Mouse (Mus musculus) testis, adult 2 months (tissue): ENCODE results near the gene Plekha7. TPM values are rescaled to one million over a fixed set of nuclear protein-coding genes. Genes with fewer than 3 reads are reported as not detected.

Source experiments
- H3K27ac ChIP-seq: fragments of 200-500 bp; 2 replicates; pipeline ENCODE4 v1.5.1; 2012; ENCODE audit warnings: low read depth, low read length; ENCODE audit not compliant: control insufficient read depth, insufficient read depth
- H3K27me3 ChIP-seq: fragments of 200-500 bp; 2 replicates; pipeline ENCODE4 v1.6.1; 2012; ENCODE audit warnings: mild to moderate bottlenecking, low read length, moderate library complexity; ENCODE audit not compliant: control insufficient read depth, insufficient read depth
- H3K36me3 ChIP-seq: fragments of 200-500 bp; 2 replicates; pipeline ENCODE4 v1.6.1; 2012; ENCODE audit warnings: mild to moderate bottlenecking, low read length; ENCODE audit not compliant: control insufficient read depth, insufficient read depth
- H3K4me1 ChIP-seq: fragments of 200-500 bp; 2 replicates; pipeline ENCODE4 v1.6.1; 2012; ENCODE audit warnings: low read length; ENCODE audit not compliant: control insufficient read depth, insufficient read depth
- H3K4me3 ChIP-seq: fragments of 200-500 bp; 2 replicates; pipeline ENCODE4 v1.5.1; 2012; ENCODE audit warnings: low read depth, mild to moderate bottlenecking, low read length, moderate library complexity, mixed read lengths; ENCODE audit not compliant: control insufficient read depth
- CTCF ChIP-seq: fragments of 200-500 bp; IDR thresholded peaks from 2 replicates; pipeline ENCODE4 v1.5.1; 2012; ENCODE audit warnings: low read depth, mild to moderate bottlenecking, inconsistent platforms, low read length, moderate library complexity; ENCODE audit not compliant: control insufficient read depth, insufficient read depth, insufficient replicate concordance
- POLR2A ChIP-seq: fragments of 200-500 bp; IDR thresholded peaks from 2 replicates; pipeline ENCODE4 v1.6.1; 2012; ENCODE audit warnings: low read depth, mild to moderate bottlenecking, inconsistent platforms, low read length, moderate library complexity; ENCODE audit not compliant: control insufficient read depth
- polyA plus RNA-seq: library from polyadenylated mRNA; depleted of rRNA; stranded (reverse); fragments of >200 nt; gene quantifications from 2 replicates; pipeline ENCODE4 v1.2.3, GENCODE M21; 2012

The Plekha7 gene
- polyA plus RNA-seq, 1 experiment, result 6.0 TPM

DNA sequence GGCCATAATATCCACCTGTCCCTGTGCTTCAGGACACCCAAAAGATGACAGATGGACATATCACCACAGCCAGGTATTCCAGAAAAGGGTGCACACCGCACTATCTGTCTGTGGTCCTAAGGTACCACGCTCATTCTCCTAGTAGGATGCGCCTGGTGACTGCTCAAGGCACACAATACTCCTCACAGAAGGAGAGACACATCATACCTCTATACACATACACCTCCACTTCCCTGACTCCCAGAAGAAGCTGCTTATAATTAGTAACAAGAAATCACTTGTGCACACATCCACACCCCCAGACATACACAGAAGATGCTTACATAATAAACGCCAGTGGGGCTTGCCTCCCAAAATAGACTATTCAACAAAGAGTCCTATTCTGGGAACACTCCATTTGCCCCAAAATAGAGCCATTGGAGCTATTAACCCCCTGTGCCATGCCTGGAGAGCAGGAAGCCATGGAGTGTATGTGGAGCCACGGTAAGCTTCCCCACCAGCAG lies 126.7 kb downstream of the Plekha7 start:
- Histone ChIP-seq H3K27me3 (no peaks in the 10 kb centered on the region), H3K27ac (no peak overlapping the region), H3K4me3 (no peak overlapping the region), H3K36me3 (no peaks in the 10 kb centered on the region), H3K4me1 (no peaks in the 10 kb centered on the region)
- TF ChIP-seq POLR2A, result no peak

DNA sequence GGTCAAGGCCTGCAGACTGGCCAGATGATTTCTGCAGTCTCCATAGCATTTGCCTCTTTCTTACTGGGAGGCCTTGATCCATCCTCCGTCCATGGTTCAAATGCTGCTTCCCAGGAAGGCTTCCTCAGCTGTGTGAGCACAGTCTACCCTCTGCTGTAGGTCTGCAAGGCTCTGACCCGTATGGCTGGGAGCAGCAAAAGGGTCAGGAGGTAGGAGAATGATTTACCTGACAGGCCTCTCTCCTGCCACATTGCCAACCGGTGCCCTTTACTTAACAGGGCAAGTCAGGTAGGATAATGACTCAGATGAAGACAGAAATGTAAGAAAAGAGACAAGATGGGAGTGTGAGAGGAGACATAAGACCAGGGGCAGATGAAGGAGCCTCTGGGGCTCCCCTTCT lies 129.3 kb downstream of the Plekha7 start:
- no peaks in the 10 kb centered on the region for H3K4me1 ChIP-seq
- H3K27me3 ChIP-seq, result no peaks in the 10 kb centered on the region
- no peak overlapping the region for H3K27ac ChIP-seq
- TF ChIP-seq CTCF (no peak), POLR2A (no peak)
- no peaks in the 10 kb centered on the region for H3K36me3 ChIP-seq
- H3K4me3 ChIP-seq, result no peak overlapping the region

DNA sequence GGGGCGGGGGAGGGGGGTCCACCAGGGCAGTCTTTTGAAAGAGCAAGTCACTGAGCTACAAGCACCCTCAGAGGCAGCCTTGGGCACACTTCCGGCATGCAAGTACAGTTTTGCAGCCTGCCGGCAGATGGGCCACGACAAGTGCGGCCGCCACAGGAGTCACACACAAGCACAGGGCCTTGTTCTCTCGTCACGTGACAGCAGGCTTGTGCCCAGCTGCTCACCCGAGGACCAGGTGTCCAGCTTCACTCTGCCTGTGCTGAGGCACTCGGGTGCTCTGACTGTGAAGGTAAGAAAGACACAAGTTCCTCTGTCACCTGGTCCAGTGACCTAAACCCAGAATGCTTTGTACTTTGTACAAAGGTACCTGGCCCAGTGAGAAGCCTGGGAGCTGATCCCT lies 135.4 kb downstream of the Plekha7 start:
- Histone ChIP-seq H3K36me3 (no peaks in the 10 kb centered on the region), H3K27me3 (no peaks in the 10 kb centered on the region), H3K4me3 (no peak overlapping the region), H3K4me1 (no peaks in the 10 kb centered on the region), H3K27ac (no peak overlapping the region)
- TF ChIP-seq CTCF (no peak), POLR2A (no peak)

DNA sequence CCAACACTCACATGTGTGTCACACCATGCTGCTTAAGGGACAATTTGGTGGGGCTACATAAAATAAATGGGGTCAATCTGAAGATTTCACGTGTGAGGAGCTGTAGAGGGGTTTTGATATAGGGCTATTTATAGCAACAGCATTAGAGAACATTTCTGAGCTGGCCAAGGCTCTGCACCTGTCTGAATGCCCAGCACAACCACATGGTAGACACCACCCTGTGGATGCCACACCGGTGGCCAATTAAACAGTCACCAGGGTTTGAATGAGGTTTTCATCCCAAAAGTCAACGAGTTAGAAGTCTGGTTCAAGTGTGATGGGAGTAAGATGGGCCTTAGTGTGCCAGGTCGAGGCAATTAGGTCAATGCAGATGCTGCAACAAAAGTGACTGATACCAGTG lies 138.8 kb downstream of the Plekha7 start:
- no peaks in the 10 kb centered on the region for H3K36me3 ChIP-seq

DNA sequence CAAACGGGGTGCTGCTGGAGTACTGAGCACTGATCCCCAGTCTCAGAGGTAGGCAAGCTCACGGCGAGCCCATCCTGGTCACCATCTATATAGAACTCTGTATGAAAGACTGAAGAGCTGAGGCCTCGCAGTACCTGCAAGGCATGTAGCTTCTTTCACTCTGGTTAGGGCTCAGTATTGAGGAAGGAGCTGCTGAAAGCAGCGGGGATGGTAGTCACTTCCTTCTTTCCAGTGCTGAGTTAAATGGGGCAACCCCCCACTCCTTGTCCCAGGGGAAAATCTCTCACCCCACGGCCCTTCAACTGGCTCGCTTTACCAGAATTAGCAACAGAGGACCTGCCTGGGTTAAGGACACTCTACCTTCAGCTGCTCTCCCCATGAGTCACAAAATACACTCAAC lies 140.0 kb downstream of the Plekha7 start:
- Histone ChIP-seq H3K4me3 (no peak overlapping the region), H3K27me3 (no peaks in the 10 kb centered on the region), H3K27ac (no peak overlapping the region), H3K4me1 (no peaks in the 10 kb centered on the region), H3K36me3 (no peaks in the 10 kb centered on the region)
- no peak for TF ChIP-seq POLR2A
- TF ChIP-seq CTCF, result no peak

More for the DNA sequence above, 138.8 kb downstream of the Plekha7 start:
- no peak overlapping the region for H3K27ac ChIP-seq
- no peaks in the 10 kb centered on the region for H3K4me1 ChIP-seq
- TF ChIP-seq CTCF (no peak), POLR2A (no peak)
- no peaks in the 10 kb centered on the region for H3K27me3 ChIP-seq
- H3K4me3 ChIP-seq, result no peak overlapping the region

DNA sequence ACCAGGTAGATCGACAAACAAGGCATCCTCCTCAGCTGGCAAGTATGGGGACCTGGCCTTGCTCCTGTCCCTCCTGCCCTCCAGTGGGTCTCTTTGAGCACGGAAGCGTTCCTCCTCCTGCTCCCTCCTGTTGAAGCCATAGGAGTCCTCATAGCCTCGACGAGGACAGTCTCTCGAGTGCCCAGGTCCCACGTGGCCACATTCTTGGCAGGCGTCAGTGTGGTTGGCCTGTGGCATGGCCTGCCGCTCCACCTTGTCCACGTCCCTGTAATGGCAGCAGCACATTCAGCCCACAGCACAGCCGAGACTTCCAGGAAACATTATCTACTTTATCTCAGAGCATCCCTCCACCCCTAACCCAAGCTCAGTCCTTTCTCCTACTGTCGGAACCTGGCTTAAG lies 143.9 kb downstream of the Plekha7 start:
- Histone ChIP-seq H3K4me1 (no peaks in the 10 kb centered on the region), H3K27ac (no peak overlapping the region), H3K4me3 (no peak overlapping the region), H3K36me3 (no peaks in the 10 kb centered on the region), H3K27me3 (no peaks in the 10 kb centered on the region)
- TF ChIP-seq POLR2A, result no peak
- no peak for TF ChIP-seq CTCF

DNA sequence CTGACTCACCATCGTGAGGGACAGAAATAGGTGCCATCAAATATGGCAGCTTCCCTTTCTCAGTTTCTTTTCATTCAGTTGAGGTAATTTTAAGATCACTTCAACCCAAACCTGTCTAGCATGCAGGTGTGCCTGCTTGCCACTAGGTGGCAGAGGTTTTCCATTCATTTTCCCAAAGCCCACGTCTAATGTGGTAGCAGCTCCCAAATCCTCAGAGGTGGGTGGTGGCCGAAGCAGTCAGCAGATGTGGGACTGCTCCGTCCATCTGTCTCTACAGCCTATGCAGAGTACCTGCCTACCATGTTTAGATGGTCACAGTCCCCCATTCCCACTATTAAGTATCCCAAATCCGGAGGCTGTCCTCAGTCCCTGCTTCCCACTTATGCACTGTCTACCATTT lies 146.6 kb downstream of the Plekha7 start:
- Histone ChIP-seq H3K36me3 (no peaks in the 10 kb centered on the region), H3K4me1 (no peaks in the 10 kb centered on the region), H3K27me3 (no peaks in the 10 kb centered on the region), H3K4me3 (peak overlapping the region; percentile 49), H3K27ac (no peak overlapping the region)
- TF ChIP-seq POLR2A, result no peak
- peak; percentile 69; the same call in 1 of the 2 replicates for TF ChIP-seq CTCF

DNA sequence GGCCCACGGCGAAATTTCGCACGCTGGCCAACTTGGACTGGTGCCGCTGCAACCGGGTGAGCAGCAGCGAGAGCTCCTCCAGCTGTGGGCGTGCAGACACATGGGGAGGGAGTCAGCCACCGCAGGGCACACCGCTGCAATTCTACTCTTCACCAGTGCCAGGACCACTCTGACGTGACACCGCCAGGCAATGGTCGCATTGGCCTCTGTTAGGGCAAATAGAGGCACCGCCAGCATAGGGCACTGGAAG lies 151.4 kb downstream of the Plekha7 start:
- Histone ChIP-seq H3K4me3 (no peak overlapping the region), H3K36me3 (no peaks in the 10 kb centered on the region), H3K4me1 (no peaks in the 10 kb centered on the region), H3K27me3 (no peaks in the 10 kb centered on the region), H3K27ac (no peak overlapping the region)
- TF ChIP-seq POLR2A (no peak), CTCF (no peak)
